Mouse (Mus musculus): Measurements from ENCODE around the gene Mettl16. TPM values are rescaled to one million over a fixed set of nuclear protein-coding genes. Genes with fewer than 3 reads are reported as not detected.

Gene Mettl16
- polyA plus RNA-seq, 1 experiment from 2014 or later: 33.0 TPM

- Histone ChIP-seq H3K4me1 (ENCODE audit: control insufficient read depth, insufficient read depth, low read length) (peaks cover 28% of the 10 kb centered on the region), H3K9ac (ENCODE audit: low read length) (0 out of 2 replicates have a peak overlapping the region, but pooled peaks have one; percentile 11), H3K27me3 (ENCODE audit: control insufficient read depth, insufficient read depth, low read length) (no peaks in the 10 kb centered on the region), H3K4me3 (ENCODE audit: low read length) (no peak overlapping the region), H3K9me3 (replicated peaks; ENCODE audit: control insufficient read depth, low read length) (peaks cover 4% of the 10 kb centered on the region), H3K27ac (ENCODE audit: low read length) (peak overlapping the region; percentile 50), H3K4me2 (ENCODE audit: low read depth, low read length) (no peak overlapping the region), H3K36me3 (ENCODE audit: control insufficient read depth, insufficient read depth) (peaks cover 15% of the 10 kb centered on the region)
- ATAC-seq (replicated peaks; ENCODE audit: extremely low read depth, insufficient read depth, low FRiP score): no peak
- WGBS: 36% methylated on average over 2 of the region's 2 CpGs
Observed at GRCm38 (mm10) chr11:74843435-74843714, 72.7 kb downstream of the Mettl16 start.

- WGBS: 65% methylated on average over 5 of the region's 5 CpGs
- Histone ChIP-seq H3K4me3 (ENCODE audit: low read length) (no peak overlapping the region), H3K27ac (ENCODE audit: low read length) (peak overlapping the region; percentile 50), H3K4me2 (ENCODE audit: low read depth, low read length) (no peak overlapping the region), H3K27me3 (ENCODE audit: control insufficient read depth, insufficient read depth, low read length) (no peaks in the 10 kb centered on the region), H3K4me1 (ENCODE audit: control insufficient read depth, insufficient read depth, low read length) (peaks cover 31% of the 10 kb centered on the region), H3K9ac (ENCODE audit: low read length) (no peak overlapping the region), H3K9me3 (replicated peaks; ENCODE audit: control insufficient read depth, low read length) (peaks cover 4% of the 10 kb centered on the region), H3K36me3 (ENCODE audit: control insufficient read depth, insufficient read depth) (peaks cover 15% of the 10 kb centered on the region)
- ATAC-seq (replicated peaks; ENCODE audit: extremely low read depth, insufficient read depth, low FRiP score): no peak
Observed at GRCm38 (mm10) chr11:74843761-74844160, 73.1 kb downstream of the Mettl16 start.

GRCm38 (mm10) chr11:74845784-74846183 lies 75.2 kb downstream of the Mettl16 start:
- Histone ChIP-seq H3K4me2 (ENCODE audit: low read depth, low read length) (no peak overlapping the region), H3K9me3 (replicated peaks; ENCODE audit: control insufficient read depth, low read length) (peaks cover 4% of the 10 kb centered on the region), H3K9ac (ENCODE audit: low read length) (no peak overlapping the region), H3K27me3 (ENCODE audit: control insufficient read depth, insufficient read depth, low read length) (no peaks in the 10 kb centered on the region), H3K36me3 (ENCODE audit: control insufficient read depth, insufficient read depth) (peaks cover 15% of the 10 kb centered on the region), H3K4me1 (ENCODE audit: control insufficient read depth, insufficient read depth, low read length) (peaks cover 26% of the 10 kb centered on the region), H3K27ac (ENCODE audit: low read length) (no peak overlapping the region), H3K4me3 (ENCODE audit: low read length) (no peak overlapping the region)
- ATAC-seq (replicated peaks; ENCODE audit: extremely low read depth, insufficient read depth, low FRiP score): no peak
- WGBS: 74% methylated on average over 3 of the region's 3 CpGs

DNA sequence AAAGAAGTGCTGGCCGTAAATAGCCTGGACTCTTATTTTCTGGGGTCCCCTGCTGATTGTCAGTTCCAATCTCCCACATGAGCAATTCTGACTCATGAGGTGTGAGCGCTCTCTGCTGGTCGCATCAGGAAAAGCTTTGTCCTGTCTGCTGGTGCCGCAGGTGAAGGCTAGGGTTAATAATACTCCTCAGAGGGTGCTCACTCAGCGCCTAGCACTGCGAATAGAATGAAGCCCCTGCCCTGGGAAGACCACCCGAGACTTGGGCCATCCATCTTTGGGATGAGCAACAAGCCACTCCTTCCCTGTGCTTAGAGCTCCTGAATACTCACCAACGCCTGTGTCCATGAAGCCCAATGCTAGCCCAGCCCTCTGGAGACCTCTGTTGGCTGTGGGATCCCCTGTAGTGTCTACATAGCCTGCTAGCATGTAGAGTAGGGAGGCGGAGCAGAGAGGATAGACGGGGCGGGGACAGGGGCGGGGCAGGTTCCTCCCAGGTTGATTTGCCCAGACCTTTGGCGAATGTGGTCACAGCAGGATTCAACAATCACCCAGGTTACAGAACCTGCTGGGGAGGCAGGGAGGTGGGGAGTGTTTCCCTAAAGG lies 77.4 kb downstream of the Mettl16 start:
- WGBS: 4% methylated on average over 12 of the region's 13 CpGs
- Histone ChIP-seq H3K4me2 (ENCODE audit: low read depth, low read length) (peak overlapping the region; percentile 39), H3K27me3 (ENCODE audit: control insufficient read depth, insufficient read depth, low read length) (no peaks in the 10 kb centered on the region), H3K4me1 (ENCODE audit: control insufficient read depth, insufficient read depth, low read length) (peaks cover 22% of the 10 kb centered on the region), H3K36me3 (ENCODE audit: control insufficient read depth, insufficient read depth) (peaks cover 6% of the 10 kb centered on the region), H3K9ac (ENCODE audit: low read length) (no peak overlapping the region), H3K4me3 (ENCODE audit: low read length) (no peak overlapping the region), H3K9me3 (replicated peaks; ENCODE audit: control insufficient read depth, low read length) (peaks cover 4% of the 10 kb centered on the region), H3K27ac (ENCODE audit: low read length) (peak overlapping the region; percentile 79)
- peak; percentile 71 for ATAC-seq (replicated peaks; ENCODE audit: extremely low read depth, insufficient read depth, low FRiP score)

- no peak for ATAC-seq (replicated peaks; ENCODE audit: extremely low read depth, insufficient read depth, low FRiP score)
- Histone ChIP-seq H3K9me3 (replicated peaks; ENCODE audit: control insufficient read depth, low read length) (no peaks in the 10 kb centered on the region), H3K4me3 (ENCODE audit: low read length) (no peak overlapping the region), H3K9ac (ENCODE audit: low read length) (no peak overlapping the region), H3K4me1 (ENCODE audit: control insufficient read depth, insufficient read depth, low read length) (peaks cover 16% of the 10 kb centered on the region), H3K36me3 (ENCODE audit: control insufficient read depth, insufficient read depth) (no peaks in the 10 kb centered on the region), H3K4me2 (ENCODE audit: low read depth, low read length) (no peak overlapping the region), H3K27me3 (ENCODE audit: control insufficient read depth, insufficient read depth, low read length) (no peaks in the 10 kb centered on the region), H3K27ac (ENCODE audit: low read length) (no peak overlapping the region)
- 70% methylated on average over 14 of the region's 14 CpGs for WGBS
Observed at GRCm38 (mm10) chr11:74850998-74851661, 80.5 kb downstream of the Mettl16 start.

DNA sequence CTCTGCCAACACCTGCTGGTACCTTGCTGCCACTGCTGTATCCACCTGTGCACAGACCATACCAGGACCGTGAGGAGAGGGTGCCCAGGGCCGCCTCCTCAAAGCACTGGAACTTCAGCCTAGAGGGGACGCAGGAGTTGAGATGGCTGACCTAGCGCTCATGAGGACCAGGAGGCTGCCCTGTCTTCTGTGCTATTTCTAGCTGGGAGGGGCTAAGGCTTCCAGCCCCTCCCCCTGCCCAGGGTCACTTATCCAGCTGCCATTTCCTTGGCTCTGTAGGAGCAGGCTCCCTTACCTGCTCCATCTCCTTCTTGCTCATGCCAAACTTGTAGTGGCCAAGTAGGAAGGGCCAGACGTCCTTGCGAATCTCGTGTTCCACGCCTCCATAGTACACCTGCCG lies 87.1 kb downstream of the Mettl16 start:
- no peak overlapping the region for H3K4me2 ChIP-seq (ENCODE audit: low read depth, low read length)
- no peak for ATAC-seq (replicated peaks; ENCODE audit: extremely low read depth, insufficient read depth, low FRiP score)
- H3K4me1 ChIP-seq (ENCODE audit: control insufficient read depth, insufficient read depth, low read length): no peaks in the 10 kb centered on the region
- H3K27ac ChIP-seq (ENCODE audit: low read length): no peak overlapping the region
- H3K4me3 ChIP-seq (ENCODE audit: low read length): no peak overlapping the region
- H3K27me3 ChIP-seq (ENCODE audit: control insufficient read depth, insufficient read depth, low read length): no peaks in the 10 kb centered on the region
- 84% methylated on average over 9 of the region's 9 CpGs for WGBS
- H3K9me3 ChIP-seq (replicated peaks; ENCODE audit: control insufficient read depth, low read length): no peaks in the 10 kb centered on the region
- no peak overlapping the region for H3K9ac ChIP-seq (ENCODE audit: low read length)
- 0 out of 2 replicates have a peak, but pooled peaks cover 2% of the 10 kb centered on the region for H3K36me3 ChIP-seq (ENCODE audit: control insufficient read depth, insufficient read depth)

GRCm38 (mm10) chr11:74862129-74862528 lies 91.5 kb downstream of the Mettl16 start:
- no peak overlapping the region for H3K4me3 ChIP-seq (ENCODE audit: low read length)
- H3K36me3 ChIP-seq (ENCODE audit: control insufficient read depth, insufficient read depth): 0 out of 2 replicates have a peak, but pooled peaks cover 2% of the 10 kb centered on the region
- no peaks in the 10 kb centered on the region for H3K9me3 ChIP-seq (replicated peaks; ENCODE audit: control insufficient read depth, low read length)
- no peak for ATAC-seq (replicated peaks; ENCODE audit: extremely low read depth, insufficient read depth, low FRiP score)
- WGBS: 65% methylated on average over 5 of the region's 5 CpGs
- H3K4me2 ChIP-seq (ENCODE audit: low read depth, low read length): no peak overlapping the region
- no peaks in the 10 kb centered on the region for H3K27me3 ChIP-seq (ENCODE audit: control insufficient read depth, insufficient read depth, low read length)
- H3K27ac ChIP-seq (ENCODE audit: low read length): no peak overlapping the region
- peaks cover 19% of the 10 kb centered on the region for H3K4me1 ChIP-seq (ENCODE audit: control insufficient read depth, insufficient read depth, low read length)
- no peak overlapping the region for H3K9ac ChIP-seq (ENCODE audit: low read length)

DNA sequence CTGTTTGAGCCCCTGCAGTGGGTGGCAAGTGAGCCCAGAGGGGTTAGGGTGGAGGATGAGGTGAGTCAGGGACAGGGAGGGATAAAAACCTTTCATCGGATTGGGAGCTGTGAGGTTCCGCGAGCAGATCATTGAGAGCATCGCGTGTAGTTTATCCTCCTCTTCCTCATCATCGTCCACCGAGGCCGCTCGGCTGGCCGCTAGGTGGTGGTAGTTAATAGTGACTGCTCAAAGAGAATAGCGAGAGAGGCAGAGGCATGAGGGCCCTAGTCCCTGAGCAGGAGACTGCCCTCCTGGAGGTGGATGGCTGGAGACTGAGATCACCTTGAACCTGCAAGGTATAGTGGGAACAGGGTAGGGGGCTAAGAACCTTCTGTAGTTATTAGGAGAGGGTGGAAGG lies 92.8 kb downstream of the Mettl16 start:
- H3K36me3 ChIP-seq (ENCODE audit: control insufficient read depth, insufficient read depth): peaks cover 4% of the 10 kb centered on the region; the same call in 1 of the 2 replicates
- ATAC-seq (replicated peaks; ENCODE audit: extremely low read depth, insufficient read depth, low FRiP score): 0 out of 2 replicates have a peak, but pooled peaks have one; percentile 23
- H3K27ac ChIP-seq (ENCODE audit: low read length): no peak overlapping the region
- H3K27me3 ChIP-seq (ENCODE audit: control insufficient read depth, insufficient read depth, low read length): no peaks in the 10 kb centered on the region
- H3K9ac ChIP-seq (ENCODE audit: low read length): no peak overlapping the region
- H3K4me3 ChIP-seq (ENCODE audit: low read length): no peak overlapping the region
- no peak overlapping the region; the same call in 1 of the 2 replicates for H3K4me2 ChIP-seq (ENCODE audit: low read depth, low read length)
- no peaks in the 10 kb centered on the region for H3K9me3 ChIP-seq (replicated peaks; ENCODE audit: control insufficient read depth, low read length)
- WGBS: 23% methylated on average over 11 of the region's 11 CpGs
- H3K4me1 ChIP-seq (ENCODE audit: control insufficient read depth, insufficient read depth, low read length): peaks cover 19% of the 10 kb centered on the region

GRCm38 (mm10) chr11:74864421-74864820 lies 93.8 kb downstream of the Mettl16 start:
- Histone ChIP-seq H3K4me3 (ENCODE audit: low read length) (no peak overlapping the region), H3K27me3 (ENCODE audit: control insufficient read depth, insufficient read depth, low read length) (no peaks in the 10 kb centered on the region), H3K27ac (ENCODE audit: low read length) (peak overlapping the region; percentile 3; the same call in 1 of the 2 replicates), H3K9me3 (replicated peaks; ENCODE audit: control insufficient read depth, low read length) (no peaks in the 10 kb centered on the region), H3K36me3 (ENCODE audit: control insufficient read depth, insufficient read depth) (peaks cover 2% of the 10 kb centered on the region; the same call in 1 of the 2 replicates), H3K4me2 (ENCODE audit: low read depth, low read length) (no peak overlapping the region), H3K4me1 (ENCODE audit: control insufficient read depth, insufficient read depth, low read length) (peaks cover 19% of the 10 kb centered on the region), H3K9ac (ENCODE audit: low read length) (no peak overlapping the region)
- no peak for ATAC-seq (replicated peaks; ENCODE audit: extremely low read depth, insufficient read depth, low FRiP score)
- 78% methylated on average over 9 of the region's 9 CpGs for WGBS

All from heart, embryonic 16.5 days (tissue).